Mouse (Mus musculus): ENCODE measurements around the gene Rasgrp3.

Rasgrp3 gene

GRCm38 (mm10) chr17:75539130-75539529, 103.4 kb downstream of the Rasgrp3 start:
- no peak for DNase-seq (ENCODE audit: low spot score)

GRCm38 (mm10) chr17:75539841-75540240, 104.1 kb downstream of the Rasgrp3 start:
- no peak for DNase-seq (ENCODE audit: low spot score)

- DNase-seq (ENCODE audit: low spot score), result no peak
Observed at GRCm38 (mm10) chr17:75543434-75543833, 107.7 kb downstream of the Rasgrp3 start.

GRCm38 (mm10) chr17:75544262-75544661, 108.6 kb downstream of the Rasgrp3 start:
- no peak for DNase-seq (ENCODE audit: low spot score)

- DNase-seq (ENCODE audit: low spot score), result no peak
Observed at GRCm38 (mm10) chr17:75550771-75551413, 115.2 kb downstream of the Rasgrp3 start.

GRCm38 (mm10) chr17:75551512-75552400, 116.1 kb downstream of the Rasgrp3 start, which contains the start of gene Fam98a:
Gene Fam98a (minus strand): TSS chr17:75551946.
- DNase-seq (ENCODE audit: low spot score), result peak; percentile 97

- DNase-seq (ENCODE audit: low spot score), result no peak
Observed at GRCm38 (mm10) chr17:75557031-75557430, 121.3 kb downstream of the Rasgrp3 start.

GRCm38 (mm10) chr17:75558041-75558440, 122.3 kb downstream of the Rasgrp3 start:
- DNase-seq (ENCODE audit: low spot score), result no peak

- DNase-seq (ENCODE audit: low spot score), result no peak
Observed at GRCm38 (mm10) chr17:75575608-75576007, 139.9 kb downstream of the Rasgrp3 start.
